Mouse (Mus musculus) left cerebral cortex, adult 18-20 months (tissue): ENCODE data around the gene C2cd4b. TPM values are rescaled to one million over a fixed set of nuclear protein-coding genes. Genes with fewer than 3 reads are reported as not detected.

Experiments used
- DNase-seq, 2 experiments: peaks; one replicate each; pipeline ENCODE4 v3.0.0; 2021 to 2022; ENCODE audit warnings: low spot score in 2 of 2, mixed read lengths in 1 of 2
- microRNA-seq, 2 experiments: library from miRNA; unstranded; fragments of <30 nt; microRNA quantifications; one replicate each; pipeline ENCODE4 v1.2.0; 2021
- total RNA-seq, 2 experiments: library from RNA; stranded (reverse); gene quantifications; 2 replicates each; pipeline ENCODE4 v1.2.3; 2021

Gene C2cd4b
- total RNA-seq, 2 experiments from 2014 or later: 2.8 to 3.2 TPM

DNA sequence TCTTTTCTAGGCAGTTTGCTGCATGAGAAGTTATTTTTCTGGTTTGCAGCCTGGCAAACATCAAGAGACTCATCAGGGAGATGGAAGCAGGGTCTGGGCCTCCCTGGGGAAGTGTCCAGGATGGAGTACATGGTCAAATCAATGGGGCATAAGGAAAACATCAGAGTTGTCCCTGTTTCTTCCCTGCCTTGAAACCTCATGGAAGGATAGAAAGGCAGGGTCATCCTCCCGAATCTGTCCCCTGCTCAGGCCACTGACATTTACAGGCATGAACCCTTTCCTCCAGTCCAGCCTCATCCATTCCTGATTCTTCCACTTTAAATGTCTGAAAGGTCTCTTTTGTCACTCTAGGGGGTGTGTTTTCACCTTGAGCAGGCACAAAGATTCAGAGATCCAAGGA is 10.2 kb downstream of the C2cd4b start:
- DNase-seq: no peak

DNA sequence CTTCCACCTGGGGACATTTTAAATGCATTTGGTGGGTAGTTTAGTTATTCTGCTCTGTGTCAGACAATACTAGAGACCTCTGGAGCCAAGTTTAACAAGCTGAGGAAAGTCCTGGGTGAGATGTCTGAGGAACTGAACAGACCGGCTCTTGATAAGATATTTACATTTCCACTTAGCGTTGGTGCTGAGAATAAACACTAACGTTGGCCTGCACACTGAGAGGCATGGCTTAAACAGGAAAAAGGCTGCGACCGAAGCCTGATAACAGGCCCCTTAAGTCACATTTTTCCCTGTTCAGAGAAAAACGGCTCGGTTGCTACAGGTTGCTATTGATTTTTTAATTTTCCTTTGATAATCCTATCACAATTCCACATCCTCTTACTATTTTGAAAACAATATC is 12.1 kb downstream of the C2cd4b start:
- no peak for DNase-seq

DNA sequence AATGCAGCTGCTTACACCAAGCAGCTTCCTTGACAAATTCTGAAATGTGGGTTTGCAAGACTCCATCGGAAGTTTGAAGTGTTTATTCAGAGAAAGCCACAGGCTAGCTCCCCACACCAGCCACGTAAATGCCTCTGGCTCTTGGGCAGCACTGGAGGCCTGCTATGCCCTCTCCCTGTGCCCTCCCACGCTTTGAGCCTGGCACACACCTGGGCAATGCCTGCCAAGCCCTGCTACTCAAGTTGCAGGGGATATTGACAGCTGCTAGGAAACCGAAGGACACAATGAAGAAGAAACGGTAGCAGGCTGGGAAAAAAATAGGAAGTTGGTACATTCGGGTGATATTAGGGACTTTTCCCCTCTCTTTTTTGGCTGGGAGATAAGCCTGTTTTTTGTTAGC is 15.0 kb downstream of the C2cd4b start:
- no peak for DNase-seq

DNA sequence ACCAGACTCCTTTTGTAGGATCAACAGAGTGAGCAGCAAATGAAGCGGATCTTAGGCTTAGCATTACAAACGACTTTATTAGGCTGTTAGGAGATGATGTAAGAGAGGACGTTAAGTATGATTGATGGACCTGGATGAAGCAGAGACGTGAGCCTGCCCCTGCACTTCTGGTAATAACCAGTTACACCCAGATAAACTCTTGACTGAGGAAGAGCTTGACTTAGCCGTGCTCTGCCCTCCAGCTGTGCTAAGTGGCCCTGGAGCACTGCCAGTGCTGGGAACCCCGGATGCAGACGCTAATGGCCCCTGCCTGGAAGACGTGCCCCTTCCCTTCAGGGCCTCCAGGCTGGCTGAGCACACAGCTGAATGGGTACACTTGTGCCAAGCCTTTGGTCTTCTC is 19.3 kb downstream of the C2cd4b start:
- no peak for DNase-seq

DNA sequence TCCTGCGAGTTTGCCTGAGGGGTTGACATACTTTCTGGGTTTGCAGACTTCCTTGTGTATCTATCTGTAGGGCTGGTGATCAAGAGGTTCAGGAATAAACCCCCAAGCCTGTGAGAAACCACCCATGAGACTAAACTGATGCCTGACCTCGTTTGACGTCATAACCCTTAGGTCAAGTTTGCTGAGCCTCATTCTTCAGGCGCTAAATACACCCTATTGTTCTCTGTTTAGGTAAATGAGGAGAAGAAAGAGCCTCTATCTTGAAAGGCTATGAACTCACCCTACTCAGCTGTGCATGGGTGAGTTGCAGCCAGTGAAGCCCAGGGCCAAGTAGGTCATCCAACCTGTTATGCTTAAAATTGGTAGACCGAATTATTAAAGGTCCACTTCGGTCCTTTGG is 23.5 kb downstream of the C2cd4b start:
- no peak for DNase-seq

DNA sequence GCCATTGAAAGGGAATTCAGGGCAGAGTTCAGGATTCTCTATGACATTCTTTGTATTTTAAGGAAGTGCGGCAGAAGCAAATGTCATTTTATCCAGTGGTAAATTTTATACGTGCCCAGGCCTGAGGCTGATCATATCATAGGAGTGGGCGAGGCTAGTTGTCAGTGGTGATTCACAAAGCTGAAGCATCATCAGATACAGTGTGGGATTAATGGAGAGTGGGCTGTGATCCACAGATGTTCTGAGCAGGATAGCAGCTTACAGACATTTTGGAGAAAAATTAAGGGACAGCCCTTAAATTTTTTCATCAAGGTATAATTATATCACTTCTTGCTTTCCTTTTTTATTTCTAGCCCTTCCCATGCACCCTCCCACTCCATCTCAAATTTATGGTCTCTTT is 24.2 kb downstream of the C2cd4b start:
- DNase-seq: no peak

GRCm38 (mm10) chr9:67783925-67784324 is 24.7 kb downstream of the C2cd4b start:
- no peak for DNase-seq

DNA sequence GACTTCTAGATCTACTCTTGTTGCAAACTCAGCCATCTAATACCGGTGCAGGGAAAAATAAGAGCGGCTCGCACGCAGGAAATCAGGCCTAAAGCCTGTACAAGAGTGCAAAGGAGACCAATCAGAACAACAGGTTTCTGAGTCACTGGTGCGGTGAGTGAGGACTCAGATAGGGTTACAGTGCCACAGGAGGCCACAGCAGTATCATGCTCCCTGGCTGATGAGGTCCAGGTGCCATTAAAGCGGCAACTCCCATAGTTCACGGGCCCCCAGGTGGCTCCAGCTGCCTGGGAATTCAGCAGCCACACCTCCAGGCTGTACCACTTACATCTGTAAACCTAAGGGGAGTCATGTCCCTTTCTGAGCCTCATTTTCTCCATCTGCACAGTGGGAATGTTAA is 27.1 kb downstream of the C2cd4b start:
- DNase-seq: no peak

- no peak for DNase-seq
Measured at GRCm38 (mm10) chr9:67787671-67788070, 28.4 kb downstream of the C2cd4b start.

GRCm38 (mm10) chr9:67792405-67792804 is 33.2 kb downstream of the C2cd4b start:
- DNase-seq: no peak

GRCm38 (mm10) chr9:67793501-67793900 is 34.3 kb downstream of the C2cd4b start:
- DNase-seq: no peak

- DNase-seq: no peak
Measured at GRCm38 (mm10) chr9:67794216-67794615, 35.0 kb downstream of the C2cd4b start.

- no peak for DNase-seq
Measured at GRCm38 (mm10) chr9:67794668-67795067, 35.4 kb downstream of the C2cd4b start.

- peak; percentile 36 to 55 for DNase-seq
Measured at GRCm38 (mm10) chr9:67795205-67795675, 36.0 kb downstream of the C2cd4b start.

DNA sequence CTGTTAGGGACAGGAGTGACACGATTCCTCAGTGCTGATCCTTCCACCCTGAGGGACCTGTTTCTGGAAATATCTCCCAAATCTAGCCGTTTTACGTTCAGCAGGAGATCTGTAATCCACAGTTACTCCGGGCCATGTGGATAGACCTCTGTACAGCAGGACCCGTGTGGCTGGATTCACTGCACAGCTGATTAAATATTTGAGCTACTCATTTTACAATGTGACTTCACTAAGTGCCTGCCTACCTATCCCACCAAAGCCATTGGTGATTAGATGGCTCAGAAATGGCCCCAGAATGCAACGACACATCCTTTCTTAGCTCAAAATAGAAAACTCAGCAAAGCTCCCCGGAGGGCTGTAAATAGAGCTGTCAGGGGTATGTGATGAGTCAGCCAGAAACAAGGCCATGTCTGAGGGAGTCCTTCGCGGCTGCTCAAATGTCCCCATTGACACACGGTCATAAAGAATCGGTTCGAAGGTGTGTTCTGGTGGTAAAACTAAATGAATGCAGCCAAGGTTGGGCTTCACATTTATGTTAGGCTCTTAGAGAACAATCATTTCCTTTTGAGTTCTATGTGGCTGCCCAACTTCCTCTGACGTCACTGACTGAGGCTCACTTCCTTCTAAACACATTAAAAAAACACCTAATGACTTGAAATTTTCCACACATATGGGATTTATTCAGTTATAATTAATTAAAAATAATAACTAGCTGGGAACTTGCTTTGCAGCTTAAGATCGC is 40.0 kb downstream of the C2cd4b start:
- DNase-seq: no peak

- peak; percentile 24 to 70 for DNase-seq
Measured at GRCm38 (mm10) chr9:67802241-67802640, 43.0 kb downstream of the C2cd4b start.

DNA sequence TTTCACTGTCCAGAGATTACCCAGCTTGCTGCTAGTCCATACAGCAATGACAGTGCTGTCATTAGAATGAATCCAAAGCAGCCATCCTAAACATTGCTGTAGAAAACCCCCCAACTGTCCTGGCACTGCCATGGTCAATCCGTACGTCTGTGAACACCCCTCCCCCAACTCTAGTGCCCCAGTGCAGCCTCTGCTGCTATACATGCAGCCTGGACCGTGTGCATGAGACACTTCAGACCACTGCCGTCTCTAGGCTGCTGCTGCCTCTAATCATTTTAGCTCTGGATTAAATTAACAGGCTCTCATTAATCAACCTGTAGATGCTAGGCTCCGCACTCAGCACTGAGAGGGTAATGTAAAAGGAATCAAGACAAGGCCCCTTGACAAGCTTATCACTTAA is 47.8 kb downstream of the C2cd4b start:
- no peak for DNase-seq

- no peak for DNase-seq
Measured at GRCm38 (mm10) chr9:67810527-67810926, 51.3 kb downstream of the C2cd4b start.

Small RNA genes within 50 kb of the gene (microRNA-seq; reads per million reads assigned to microRNA genes)
- gene Mir7241 (0 reads per million in 2 experiments), gene Mir7242 (0 reads per million in 2 experiments)

Other genes with a start within 250 kb of the C2cd4b start
- gene Tln2, start 199.7 kb upstream of the C2cd4b start, total RNA-seq: 10 to 100 TPM; 81.5 to 85.2 TPM
- under 1 TPM in 1 of 2 experiments, not detected in 1; 0.35 TPM for gene C2cd4a, start 72.9 kb downstream of the C2cd4b start, total RNA-seq
- gene Vps13c, start 81.0 kb downstream of the C2cd4b start, total RNA-seq: 10 to 100 TPM; 76.8 to 81.1 TPM